Mouse (Mus musculus) liver, postnatal 0 days (tissue): ENCODE data around the gene Sec24d. TPM values are rescaled to one million over a fixed set of nuclear protein-coding genes. Genes with fewer than 3 reads are reported as not detected.

Experiments
- ATAC-seq: fragments of 200-750 bp; cut with Nextera tagmentation; 2 replicates; pipeline ENCODE4 v1.8.0; 2017; ENCODE audit warnings: mild to moderate bottlenecking, moderate library complexity
- DNase-seq: peaks from one replicate; pipeline ENCODE4 v3.0.0-alpha.2; 2016
- H3K27ac ChIP-seq: fragments of 300-500 bp; sonication (generic); 2 replicates; pipeline ENCODE4 v1.5.1; 2014; ENCODE audit warnings: antibody characterized with exemption, moderate library complexity, mild to moderate bottlenecking, low read depth
- H3K27me3 ChIP-seq: fragments of 300-500 bp; sonication (generic); 2 replicates; pipeline ENCODE4 v1.6.1; 2014; ENCODE audit warnings: low read length, control low read depth, mixed read lengths; ENCODE audit not compliant: insufficient read depth
- H3K36me3 ChIP-seq: fragments of 300-500 bp; sonication (generic); replicated peaks from 2 replicates; pipeline ENCODE4 v1.6.1; 2014; ENCODE audit warnings: mild to moderate bottlenecking, control low read depth, low read length, moderate library complexity, mixed read lengths; ENCODE audit not compliant: insufficient read depth
- H3K4me1 ChIP-seq: fragments of 300-500 bp; sonication (generic); 2 replicates; pipeline ENCODE4 v1.6.1; 2014; ENCODE audit warnings: antibody characterized with exemption, mild to moderate bottlenecking, control low read depth; ENCODE audit not compliant: insufficient read depth
- H3K4me2 ChIP-seq: fragments of 300-500 bp; sonication (generic); 2 replicates; pipeline ENCODE4 v1.6.1; 2014; ENCODE audit warnings: low read depth, mild to moderate bottlenecking, low read length, moderate library complexity, mixed read lengths
- H3K4me3 ChIP-seq: fragments of 300-500 bp; sonication (generic); 2 replicates; pipeline ENCODE4 v1.5.1; 2014; ENCODE audit warnings: low read depth, low read length
- H3K9ac ChIP-seq: fragments of 300-500 bp; sonication (generic); replicated peaks from 2 replicates; pipeline ENCODE4 v1.6.1; 2014; ENCODE audit warnings: mild to moderate bottlenecking, moderate library complexity
- H3K9me3 ChIP-seq: fragments of 300-500 bp; sonication (generic); 2 replicates; pipeline ENCODE4 v1.6.1; 2016; ENCODE audit warnings: mild to moderate bottlenecking, control low read depth, low read length, mixed read lengths
- CTCF ChIP-seq: sonication (generic); IDR thresholded peaks from 2 replicates; pipeline ENCODE4 v1.5.1; 2016; ENCODE audit warnings: antibody characterized with exemption, low read depth
- EP300 ChIP-seq: IDR thresholded peaks from 2 replicates; pipeline ENCODE4 v1.6.1; 2016; ENCODE audit warnings: antibody characterized with exemption, low read depth, mild to moderate bottlenecking
- WGBS: fragments of 180-500 bp; shearing (Covaris S2); extraction: QIAGEN DNeasy Blood & Tissue Kit; methylation state at CpG from one replicate; pipeline ENCODE4 v1.1.7; 2014; ENCODE audit not compliant: insufficient replicate concordance; 5-methylcytosine and 5-hydroxymethylcytosine counted together
- polyA plus RNA-seq: library from polyadenylated mRNA; unstranded; fragments of >200 nt; fragmentation: Nextera tagmentation; extraction: Ambion mirVana; gene quantifications from 2 replicates; pipeline ENCODE4 v1.2.1, GENCODE M21; 2015

The Sec24d gene
- polyA plus RNA-seq = 18.5 and 19.8 TPM in 2 replicates

GRCm38 (mm10) chr3:123266753-123267651 is at the start of gene Sec24d:
Gene Sec24d (plus strand): TSS chr3:123267455.
- peak within 1 kb of the TSS; percentile 68 for H3K9ac ChIP-seq
- H3K9me3 ChIP-seq = no peaks in the 10 kb centered on the region
- TF ChIP-seq EP300 (no peak), CTCF (no peak)
- 3% methylated on average over 48 of the region's 68 CpGs for WGBS
- H3K27me3 ChIP-seq = no peaks in the 10 kb centered on the region
- peak within 1 kb of the TSS; percentile 87 for H3K27ac ChIP-seq
- peaks cover 6% of the 10 kb centered on the region; the same call in 1 of the 2 replicates for H3K36me3 ChIP-seq
- peak within 1 kb of the TSS; percentile 80 for H3K4me2 ChIP-seq
- H3K4me1 ChIP-seq = no peaks in the 10 kb centered on the region
- peak within 1 kb of the TSS; percentile 76 for H3K4me3 ChIP-seq
- peak; percentile 86 for DNase-seq
- peak; percentile 94 for ATAC-seq

GRCm38 (mm10) chr3:123218646-123219045 is 48.6 kb upstream of the Sec24d start:
- H3K4me1 ChIP-seq = no peaks in the 10 kb centered on the region
- no peak for TF ChIP-seq CTCF
- TF ChIP-seq EP300 = no peak
- 58% methylated on average over 6 of the region's 6 CpGs for WGBS

GRCm38 (mm10) chr3:123227276-123227675 is 40.0 kb upstream of the Sec24d start:
- DNase-seq (no peak), ATAC-seq (no peak)
- H3K36me3 ChIP-seq = no peaks in the 10 kb centered on the region
- no peak overlapping the region for H3K27ac ChIP-seq
- no peak overlapping the region for H3K9ac ChIP-seq
- H3K4me3 ChIP-seq = no peak overlapping the region
- no peaks in the 10 kb centered on the region for H3K9me3 ChIP-seq
- H3K27me3 ChIP-seq = no peaks in the 10 kb centered on the region
- H3K4me2 ChIP-seq = no peak overlapping the region
- 86% methylated on average over 3 of the region's 3 CpGs for WGBS
- TF ChIP-seq EP300 (no peak), CTCF (no peak)
- H3K4me1 ChIP-seq = no peaks in the 10 kb centered on the region

More at GRCm38 (mm10) chr3:123218646-123219045, 48.6 kb upstream of the Sec24d start:
- Histone ChIP-seq H3K27ac (no peak overlapping the region), H3K4me2 (no peak overlapping the region), H3K9me3 (no peaks in the 10 kb centered on the region), H3K4me3 (no peak overlapping the region), H3K9ac (no peak overlapping the region), H3K27me3 (no peaks in the 10 kb centered on the region), H3K36me3 (no peaks in the 10 kb centered on the region)
- DNase-seq (no peak), ATAC-seq (no peak)

GRCm38 (mm10) chr3:123231639-123232038 is 35.6 kb upstream of the Sec24d start:
- Histone ChIP-seq H3K27ac (no peak overlapping the region), H3K9ac (no peak overlapping the region), H3K4me2 (no peak overlapping the region), H3K4me3 (no peak overlapping the region), H3K27me3 (peaks cover 3% of the 10 kb centered on the region; the same call in 1 of the 2 replicates), H3K36me3 (no peaks in the 10 kb centered on the region), H3K9me3 (no peaks in the 10 kb centered on the region), H3K4me1 (no peaks in the 10 kb centered on the region)
- no peak for TF ChIP-seq CTCF
- TF ChIP-seq EP300 = no peak
- DNase-seq (no peak), ATAC-seq (no peak)
- 66% methylated on average over 2 of the region's 2 CpGs for WGBS

- H3K36me3 ChIP-seq = no peaks in the 10 kb centered on the region
- no peak overlapping the region for H3K4me3 ChIP-seq
- no peaks in the 10 kb centered on the region for H3K9me3 ChIP-seq
- no peaks in the 10 kb centered on the region for H3K4me1 ChIP-seq
- WGBS = 46% methylated on average over 16 of the region's 16 CpGs
- ATAC-seq = no peak
- TF ChIP-seq EP300 (no peak), CTCF (peak; percentile 64)
- DNase-seq = no peak
- no peak overlapping the region for H3K27ac ChIP-seq
- H3K27me3 ChIP-seq = peaks cover 3% of the 10 kb centered on the region; the same call in 1 of the 2 replicates
- H3K4me2 ChIP-seq = no peak overlapping the region
- H3K9ac ChIP-seq = no peak overlapping the region
Measured at GRCm38 (mm10) chr3:123234191-123234836, 32.9 kb upstream of the Sec24d start.

- Histone ChIP-seq H3K9ac (no peak overlapping the region), H3K9me3 (no peaks in the 10 kb centered on the region)
- WGBS = 34% methylated on average over 7 of the region's 7 CpGs
Measured at GRCm38 (mm10) chr3:123235495-123235894, 31.8 kb upstream of the Sec24d start.

More at GRCm38 (mm10) chr3:123235495-123235894, 31.8 kb upstream of the Sec24d start:
- Histone ChIP-seq H3K4me2 (peak overlapping the region; percentile 63), H3K4me1 (no peaks in the 10 kb centered on the region), H3K36me3 (no peaks in the 10 kb centered on the region), H3K27me3 (peaks cover 3% of the 10 kb centered on the region; the same call in 1 of the 2 replicates), H3K4me3 (peak overlapping the region; percentile 27), H3K27ac (no peak overlapping the region)
- DNase-seq (no peak), ATAC-seq (no peak)
- no peak for TF ChIP-seq CTCF
- TF ChIP-seq EP300 = no peak
